Mouse (Mus musculus) layer of hippocampus, postnatal 25 days (tissue): ENCODE measurements at regions not wholly inside any gene's neighbourhood (a gene's known extent, or its start where the extent isn't known, plus 50 kb on each side); places are given as distances from the start of the nearest gene placed in this dataset.

Source experiments
- DNase-seq, 2 experiments: peaks; one replicate each; pipeline ENCODE4 v3.0.0; 2022; ENCODE audit warnings: mixed read lengths in 2 of 2, low spot score in 1 of 2; ENCODE audit errors: extremely low spot score in 1 of 2

DNA sequence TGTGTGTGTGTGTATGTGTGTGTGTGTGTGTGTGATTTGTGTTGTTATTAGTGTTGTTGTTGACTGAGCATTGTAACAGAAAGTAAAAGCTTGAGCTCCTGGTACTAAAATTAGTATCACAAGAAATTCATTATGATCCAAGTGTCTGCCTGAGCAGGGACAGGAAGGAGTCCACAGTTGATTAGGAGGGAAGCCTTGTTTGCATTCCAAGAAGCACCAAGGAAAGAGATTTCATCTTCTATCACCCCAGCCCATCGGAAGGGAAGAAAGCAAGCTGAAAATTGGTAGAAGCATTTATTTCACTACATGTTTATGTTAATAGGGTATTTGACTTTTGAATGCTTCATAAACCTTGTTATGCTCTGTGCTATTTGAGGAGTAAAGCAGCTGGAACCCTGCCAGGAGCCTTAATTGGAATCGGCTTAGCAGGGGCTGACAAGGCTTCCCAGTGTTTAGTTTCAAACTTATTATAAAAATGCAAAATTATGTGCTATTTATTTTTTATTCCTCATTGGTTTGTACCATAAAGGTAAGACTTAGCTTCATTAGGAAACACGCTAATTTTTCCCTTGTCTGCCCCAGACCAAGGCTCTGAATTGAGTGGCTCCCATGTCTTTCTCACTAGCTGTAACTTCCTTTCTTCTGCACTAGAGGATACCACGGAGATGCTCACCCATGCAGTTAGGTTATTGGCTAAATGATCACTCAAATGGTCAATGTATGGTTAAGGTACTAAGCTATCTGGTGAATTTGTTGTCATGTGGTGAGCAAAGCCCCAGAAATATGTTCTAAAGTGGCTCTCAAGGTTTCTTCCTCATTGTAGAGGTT, 318.6 kb downstream of the Serpinb8 start:
- peak in 1 of 2 experiments; percentile 15 for DNase-seq

DNA sequence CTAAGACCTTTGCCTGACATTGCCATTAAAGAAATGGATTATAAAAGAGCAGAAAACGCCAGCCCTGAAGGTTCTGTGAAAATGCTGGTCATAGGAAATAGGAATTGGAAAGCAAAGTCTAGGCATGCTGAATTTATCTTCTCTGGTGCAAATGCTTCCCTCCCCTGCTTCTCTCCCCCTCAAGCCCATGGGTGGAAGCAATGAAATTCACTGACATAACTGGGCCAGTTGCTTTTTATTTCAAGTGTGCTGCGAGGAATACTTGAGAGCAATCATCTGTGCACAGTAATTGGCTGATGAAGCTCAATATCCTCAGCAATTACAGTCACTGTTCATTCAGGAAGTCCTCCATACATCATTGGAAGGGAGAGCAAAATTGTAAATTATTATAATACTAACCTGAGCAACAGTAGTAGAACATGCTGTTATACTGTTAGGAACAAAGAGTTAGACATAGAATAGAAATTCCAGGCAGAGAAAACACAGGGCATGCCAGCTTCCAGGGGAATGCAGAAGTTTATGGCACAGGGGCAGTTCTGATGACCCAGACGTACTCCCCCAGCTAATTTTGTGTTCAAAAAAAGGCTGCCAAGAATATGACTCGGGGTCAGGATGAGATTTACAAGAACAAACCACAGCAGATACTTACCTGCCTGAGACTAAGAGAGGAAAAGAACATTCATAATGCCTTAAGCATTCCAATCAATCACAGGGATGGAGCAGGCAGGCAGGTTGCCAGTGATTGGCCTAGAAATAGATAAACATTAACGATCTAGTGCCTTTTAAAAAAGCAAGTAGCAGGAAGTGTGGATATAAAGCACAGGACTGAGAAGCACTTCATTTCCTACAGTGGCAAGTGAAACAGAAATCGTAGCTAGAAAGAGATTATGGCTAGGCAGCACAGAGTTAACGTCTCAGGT, 325.1 kb downstream of the Serpinb8 start:
- DNase-seq = no peak

DNA sequence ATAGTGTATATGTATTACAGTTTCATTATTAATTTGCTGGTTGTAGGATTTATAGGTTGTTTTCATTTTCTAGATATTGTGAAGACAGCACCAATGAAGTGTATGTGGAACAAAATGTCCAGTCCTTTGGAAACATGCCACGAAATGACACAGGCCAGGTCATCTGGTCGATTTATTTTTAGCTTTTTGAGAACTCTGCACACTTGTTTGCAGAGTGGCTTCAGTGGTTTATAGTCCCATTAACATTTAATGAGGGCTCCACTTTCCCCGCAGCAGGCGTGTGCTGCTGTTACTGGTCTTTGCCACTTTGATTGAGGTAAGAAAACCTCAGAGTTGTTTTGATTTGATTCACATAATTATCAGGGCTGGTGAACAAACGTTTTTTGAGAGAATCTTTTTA, 327.2 kb downstream of the Serpinb8 start:
- no peak for DNase-seq

DNA sequence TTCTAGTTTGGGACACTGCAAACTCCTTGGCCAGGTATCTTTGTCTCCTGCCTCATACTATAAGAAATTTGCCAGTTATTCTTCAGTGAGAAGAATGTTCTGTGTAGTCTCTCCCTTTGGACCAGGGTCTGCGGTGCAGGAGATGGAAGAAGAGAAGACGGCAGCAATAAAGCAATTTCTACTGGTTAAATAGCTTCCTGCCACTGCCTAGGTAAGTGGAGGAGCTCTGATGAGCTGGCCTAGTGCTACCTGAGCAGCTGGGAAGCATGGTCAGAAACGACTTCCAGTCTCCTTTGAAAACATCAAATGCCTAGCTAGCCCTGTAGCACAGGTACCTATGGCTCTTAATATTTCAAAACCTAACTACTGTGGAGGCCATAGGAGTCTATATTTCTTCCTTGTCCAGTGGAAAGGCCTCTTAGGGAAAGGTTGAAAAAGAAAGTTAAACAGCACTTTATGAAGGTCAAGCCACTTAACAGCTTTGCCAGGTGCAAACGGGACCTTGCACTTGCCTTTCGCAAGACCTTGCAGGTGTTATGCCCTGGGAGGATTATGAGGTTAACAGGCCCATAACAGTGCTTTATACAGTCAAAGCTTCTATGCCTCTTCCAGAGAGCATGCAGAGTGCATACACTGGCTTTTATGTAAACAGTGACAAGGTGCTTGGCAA, 351.9 kb downstream of the Serpinb8 start:
- DNase-seq = no peak

DNA sequence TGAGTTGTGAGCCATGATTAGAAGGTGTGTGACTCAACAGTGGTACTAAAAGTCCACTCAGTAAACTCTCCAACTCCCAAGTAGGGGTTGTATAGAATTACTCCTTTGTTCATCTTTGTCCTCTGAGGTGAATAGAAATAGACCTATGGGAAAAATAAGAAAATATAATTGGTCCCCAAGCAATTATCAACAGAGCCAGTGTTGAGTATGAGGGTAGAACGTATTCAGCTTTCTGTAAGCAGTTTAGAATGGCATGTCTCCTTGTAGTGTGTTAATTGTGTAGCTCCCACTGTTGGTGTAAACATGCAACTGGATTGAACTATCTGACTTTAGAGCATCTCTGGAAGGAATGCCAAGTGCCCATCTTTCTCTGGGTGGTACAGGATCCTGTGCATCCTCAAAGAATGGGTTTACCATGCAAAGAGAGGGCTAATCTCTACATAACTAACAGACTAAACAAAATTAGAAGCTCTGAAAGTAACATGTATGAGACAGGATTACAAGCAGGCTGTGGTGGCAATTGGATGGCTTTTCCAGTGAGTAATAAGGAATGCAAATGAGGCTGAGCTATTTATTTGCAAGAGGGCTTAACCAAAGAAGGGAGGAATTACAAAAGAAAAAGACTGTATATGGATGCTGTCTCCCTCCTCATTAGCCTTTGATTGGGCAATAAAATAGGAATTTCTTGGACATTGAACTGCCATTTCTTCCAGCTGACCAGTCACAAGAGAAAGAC, 356.6 kb downstream of the Serpinb8 start:
- DNase-seq = no peak

DNA sequence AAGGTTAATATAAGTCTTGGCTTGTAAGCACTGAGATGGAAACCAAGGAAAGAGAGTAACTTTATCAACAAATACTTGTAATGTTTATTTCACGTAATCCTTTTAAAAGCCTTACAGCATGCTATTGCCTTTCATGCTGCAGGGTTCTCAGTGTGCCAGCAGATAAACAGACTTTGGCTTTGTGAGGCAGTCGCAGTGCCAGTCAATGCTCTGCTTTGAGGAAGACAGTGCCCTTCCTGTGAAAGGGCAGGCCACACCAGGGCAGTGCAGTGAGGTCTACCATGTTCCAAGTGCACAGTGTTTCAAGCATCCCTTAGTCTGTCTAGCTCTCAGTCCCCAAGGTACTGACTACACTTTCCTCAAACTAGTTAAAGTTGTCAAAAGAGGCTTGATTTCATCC, 360.6 kb downstream of the Serpinb8 start:
- no peak for DNase-seq

DNA sequence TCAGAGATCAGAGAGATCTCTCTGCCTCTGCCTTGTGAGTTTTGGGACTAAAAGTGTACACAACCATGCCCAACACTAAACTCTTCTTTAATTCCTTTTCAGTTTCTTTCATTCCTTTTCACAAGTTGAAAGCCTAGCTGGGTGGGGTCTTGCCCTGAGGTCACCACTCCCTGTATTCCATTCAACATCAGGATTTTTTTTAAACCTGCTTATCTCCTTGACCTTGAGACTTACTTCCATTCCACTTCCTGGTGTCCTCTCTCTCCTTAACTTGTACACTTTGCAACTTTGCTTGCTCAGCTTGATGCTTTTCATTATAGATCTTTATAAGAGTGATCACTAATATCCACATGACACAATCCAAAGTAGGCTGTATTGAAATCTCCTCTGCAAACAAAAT, 371.2 kb downstream of the Serpinb8 start:
- DNase-seq = no peak

DNA sequence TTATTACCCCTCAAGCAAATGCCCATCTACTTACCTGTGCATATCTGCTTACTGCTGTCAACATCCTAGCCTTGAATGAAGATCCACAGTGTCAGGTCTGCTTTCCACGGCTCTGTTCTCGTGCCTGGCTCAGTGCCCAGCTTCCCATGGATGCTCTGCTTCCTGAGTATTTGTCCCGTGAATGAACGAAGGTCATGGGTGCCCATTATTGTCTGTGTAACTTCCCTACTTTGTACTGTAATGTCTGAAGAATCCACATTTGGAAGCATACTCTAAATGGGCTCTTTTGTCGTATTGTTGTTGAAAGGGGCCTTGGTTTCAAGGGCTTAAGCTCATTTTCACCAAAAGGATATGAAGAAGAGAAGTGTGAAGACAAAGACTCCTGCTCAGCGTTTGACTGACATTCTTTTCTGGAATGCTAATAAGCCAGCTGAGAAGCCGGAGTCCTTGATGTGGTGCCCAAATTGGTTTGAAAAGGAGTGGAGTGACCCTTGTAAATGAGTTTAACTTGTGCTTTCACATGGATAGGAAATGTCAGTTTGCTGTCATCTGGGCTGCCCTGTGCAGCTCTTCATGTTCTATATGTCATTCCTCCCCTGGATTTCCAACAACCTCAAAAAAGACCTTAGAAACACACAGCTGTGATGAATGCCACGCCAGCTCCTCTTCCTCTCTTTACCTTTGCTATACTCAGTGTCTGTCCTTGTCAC, 386.0 kb downstream of the Serpinb8 start:
- DNase-seq = no peak

DNA sequence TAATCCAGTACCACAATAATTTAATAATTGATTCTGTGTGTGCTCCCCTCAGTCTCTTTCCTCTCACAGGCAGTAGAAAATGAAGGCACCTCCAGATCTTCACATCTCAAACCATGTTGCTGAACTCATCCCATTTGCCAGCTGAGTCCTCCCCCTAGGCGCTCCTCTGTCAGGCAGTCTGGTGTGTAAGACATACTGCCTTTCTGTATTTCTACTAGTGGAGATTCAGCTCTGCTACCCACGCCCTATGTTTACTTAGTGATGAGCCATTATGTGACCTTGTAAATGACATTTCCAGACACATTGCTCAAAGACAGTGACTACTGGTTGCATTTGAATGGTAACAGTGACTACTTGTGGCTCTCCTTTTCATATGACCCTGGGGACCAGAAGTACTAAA, 387.9 kb downstream of the Serpinb8 start:
- no peak for DNase-seq

DNA sequence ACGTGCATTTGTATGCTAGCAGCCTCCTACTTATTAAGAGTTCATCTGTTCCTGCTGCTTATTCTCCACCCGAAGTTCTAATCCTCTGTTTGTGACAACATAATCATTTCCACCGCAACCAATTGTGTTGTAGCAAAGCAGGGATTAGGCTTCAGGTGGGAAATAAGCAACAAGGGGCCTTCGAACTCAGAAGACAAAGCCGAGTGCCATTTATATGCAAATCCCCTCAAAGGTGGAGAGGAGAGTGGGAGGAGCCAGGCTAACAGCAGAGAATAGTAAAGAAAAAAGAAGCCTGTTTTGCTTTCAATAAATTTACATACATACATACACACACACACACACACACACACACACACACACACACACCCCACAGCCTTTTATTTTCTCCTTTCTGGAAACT, 388.6 kb downstream of the Serpinb8 start:
- no peak for DNase-seq

DNA sequence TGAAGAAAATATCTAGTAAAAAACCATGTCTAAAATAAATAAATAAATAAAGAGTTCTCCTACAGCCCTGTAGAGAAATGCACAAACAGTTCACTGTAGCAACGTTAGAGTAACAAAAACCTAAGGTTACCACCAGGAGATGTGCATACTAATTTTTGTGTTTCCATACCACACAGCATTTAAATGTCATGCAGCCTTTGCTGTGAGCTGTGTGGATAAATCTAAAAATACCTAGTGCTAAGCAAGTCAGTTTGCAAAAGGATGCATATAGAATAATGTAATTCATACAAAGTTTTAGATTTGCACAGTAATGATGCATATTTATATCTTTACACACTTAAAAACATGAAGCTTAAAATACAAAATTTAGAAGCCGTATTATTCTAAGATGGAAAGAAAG, 395.8 kb downstream of the Serpinb8 start:
- DNase-seq = no peak

DNA sequence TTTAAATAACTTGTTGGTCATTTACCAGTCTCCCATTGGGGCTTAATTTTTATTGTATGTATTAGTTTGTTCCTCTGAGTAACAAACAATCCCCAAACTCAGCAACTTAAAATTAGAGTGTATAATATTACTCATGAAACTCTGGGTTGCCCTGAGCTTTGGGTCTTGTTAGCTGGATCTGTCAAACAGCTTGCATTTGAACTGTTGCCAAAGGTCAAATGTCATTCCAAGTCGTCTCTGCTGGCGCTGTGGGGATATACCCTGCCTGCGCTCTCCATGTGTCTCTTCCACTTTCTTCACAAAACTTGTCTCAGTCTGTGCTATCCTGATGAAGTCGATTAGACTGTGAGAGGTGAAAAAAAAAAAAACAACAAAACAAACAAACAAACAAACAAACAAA, 398.3 kb downstream of the Serpinb8 start:
- DNase-seq = no peak

DNA sequence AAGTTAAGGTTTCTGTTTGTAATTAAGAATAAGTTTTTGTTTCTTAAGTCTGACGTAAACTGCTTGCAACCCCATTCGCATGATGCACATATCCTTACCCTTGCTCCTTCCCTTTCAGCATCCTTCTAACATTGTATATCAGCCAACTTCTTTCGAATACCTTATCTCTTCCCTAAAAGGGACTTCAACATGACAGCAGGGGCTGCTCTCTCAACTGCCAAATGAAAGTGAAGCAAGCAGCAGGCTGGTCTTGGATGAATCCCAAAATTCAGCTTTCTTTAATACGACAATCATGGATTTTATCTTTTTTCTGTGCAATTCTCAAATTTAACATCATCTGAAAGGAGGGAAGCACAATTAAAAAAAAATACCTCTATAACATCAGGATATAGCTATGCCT, 403.2 kb downstream of the Serpinb8 start:
- DNase-seq = no peak

DNA sequence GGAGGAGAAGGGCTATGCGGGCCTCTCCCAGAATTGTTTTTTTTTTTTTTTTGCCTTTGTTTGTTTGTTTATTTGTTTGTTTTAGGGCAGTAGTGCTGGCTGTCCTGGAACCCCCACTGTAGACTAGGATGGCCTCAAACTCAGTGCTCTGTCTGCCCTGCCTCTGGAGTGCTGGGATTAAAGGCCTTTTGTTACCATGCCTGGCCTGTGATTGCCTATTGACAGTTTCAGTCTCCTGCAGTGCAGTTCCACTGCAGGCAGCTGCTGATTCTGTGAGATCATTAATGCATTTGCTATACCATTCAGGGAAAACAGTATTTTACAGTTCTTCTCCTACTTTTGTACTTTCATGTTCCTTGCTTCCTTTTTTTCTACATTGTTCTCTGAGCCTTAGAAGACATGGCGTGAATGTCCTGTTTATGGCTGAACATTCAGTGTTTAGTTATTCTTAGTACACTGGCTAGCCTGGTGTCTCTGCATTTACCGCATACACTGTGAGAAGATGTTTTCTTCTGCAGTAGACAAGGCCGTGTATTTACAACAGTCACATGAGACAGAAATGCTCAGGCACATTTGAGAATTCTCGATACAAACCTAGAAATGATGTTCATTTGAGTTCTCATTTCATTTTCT, 434.0 kb downstream of the Serpinb8 start:
- no peak for DNase-seq

DNA sequence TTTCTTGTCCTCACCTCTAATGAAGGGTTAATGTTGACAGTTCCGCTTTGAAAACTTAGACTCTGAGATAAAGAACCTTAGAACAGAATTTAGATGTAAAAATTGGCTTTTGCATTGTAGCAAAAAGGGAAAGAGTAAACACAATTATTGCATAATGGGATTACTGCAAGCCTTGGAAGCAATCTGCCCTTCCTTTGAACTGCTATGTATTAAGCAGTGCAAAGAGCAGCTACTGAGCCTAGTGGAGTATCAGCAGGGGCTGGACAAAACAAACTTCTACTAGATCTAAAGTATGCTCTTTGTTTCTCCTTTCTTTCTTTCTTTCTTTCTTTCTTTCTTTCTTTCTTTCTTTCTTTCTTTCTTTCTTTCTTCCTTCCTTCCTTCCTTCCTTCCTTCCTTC, 434.9 kb downstream of the Serpinb8 start:
- no peak for DNase-seq

DNA sequence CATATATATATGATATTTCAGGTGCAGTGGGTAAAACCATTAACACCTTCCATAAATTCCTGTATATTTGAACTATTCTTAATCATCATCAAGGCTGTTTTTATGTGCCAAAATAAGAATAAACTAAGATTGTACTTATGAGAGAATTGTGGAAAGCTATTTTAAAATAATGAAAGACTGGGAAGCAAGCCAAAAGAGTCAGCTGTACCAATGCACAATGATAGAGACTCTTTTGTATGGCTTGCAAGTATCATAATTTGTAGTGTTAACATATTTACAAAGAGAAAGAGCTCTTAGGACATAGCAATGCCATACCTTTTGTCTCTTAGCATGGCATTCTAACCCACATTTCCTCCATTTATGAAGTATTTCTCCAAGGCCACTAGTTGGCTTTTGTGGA, 436.7 kb downstream of the Serpinb8 start:
- DNase-seq = no peak

DNA sequence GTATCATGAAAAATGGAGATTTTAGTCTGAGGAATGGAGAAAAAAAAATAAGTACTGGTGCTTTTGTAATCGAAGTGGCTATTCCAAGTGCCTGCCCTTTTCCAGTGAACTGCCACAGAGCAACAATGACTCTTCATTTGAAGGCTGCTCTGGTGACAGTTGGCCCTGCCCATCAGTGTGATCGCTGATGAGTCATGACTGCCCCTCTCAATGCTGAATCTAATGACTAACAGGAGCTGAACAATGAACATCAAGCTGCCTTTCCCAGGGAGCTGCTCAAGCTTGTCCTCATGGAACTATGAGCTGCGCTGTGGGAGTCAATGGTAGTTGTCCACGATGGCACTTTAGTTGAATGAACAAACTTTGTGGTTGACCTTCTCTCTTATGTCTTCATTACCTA, 456.4 kb downstream of the Serpinb8 start:
- DNase-seq = no peak

DNA sequence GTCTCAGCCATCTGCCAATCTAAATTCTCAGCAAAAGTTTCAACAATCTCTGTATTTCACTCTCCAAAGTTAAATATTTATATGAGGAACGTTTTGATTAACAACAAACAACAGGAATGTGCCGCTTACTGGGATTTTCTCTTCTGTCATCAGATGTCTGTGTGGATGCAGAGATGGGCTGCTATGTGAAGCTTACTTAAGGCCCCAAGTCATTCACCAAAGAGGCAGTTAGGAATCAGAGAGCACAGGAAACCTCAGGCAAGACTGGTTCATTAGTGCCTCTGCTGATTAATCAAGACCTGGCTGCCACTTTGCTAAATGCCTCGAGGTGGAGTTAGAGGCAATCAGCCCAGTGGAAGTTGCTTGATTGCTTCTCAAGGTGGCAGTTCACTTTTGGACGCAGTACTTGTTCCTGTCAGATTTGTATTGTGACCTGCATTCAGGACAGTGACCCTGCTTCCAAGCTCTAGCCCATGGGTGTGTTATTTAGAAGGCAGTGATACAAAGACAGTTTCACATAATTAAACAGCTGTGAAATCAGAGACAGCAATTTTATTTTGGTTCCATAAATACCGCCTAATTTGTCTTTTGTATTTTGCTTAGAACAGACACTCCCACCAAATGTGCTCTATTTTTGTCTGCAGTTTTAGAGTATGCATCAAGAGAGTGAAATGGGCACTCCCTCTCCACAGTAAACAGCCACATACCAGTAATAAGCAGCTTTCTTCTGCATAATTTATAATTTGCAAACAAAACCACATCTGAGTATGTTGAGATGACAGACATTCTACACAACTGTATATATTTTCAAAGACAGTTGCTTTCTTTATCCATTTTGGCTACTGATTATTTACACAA, 457.3 kb downstream of the Serpinb8 start:
- DNase-seq = no peak
